Mouse (Mus musculus) G1E (cell line): ENCODE data around the gene Ggcx.

Experiments
- CTCF ChIP-seq: IDR thresholded peaks from 2 replicates; pipeline ENCODE4 v1.5.1; 2012; ENCODE audit warnings: low read depth, low read length, inconsistent platforms, mixed read lengths
- GATA1 ChIP-seq: IDR thresholded peaks from 2 replicates; pipeline ENCODE4 v1.6.1; 2012; ENCODE audit warnings: borderline replicate concordance, low read length, inconsistent platforms, mixed read lengths
- TAL1 ChIP-seq: conservative IDR thresholded peaks from 2 replicates; pipeline ENCODE4 v1.6.1; 2012; ENCODE audit warnings: low read depth, low read length, inconsistent platforms, mixed read lengths

DNA sequence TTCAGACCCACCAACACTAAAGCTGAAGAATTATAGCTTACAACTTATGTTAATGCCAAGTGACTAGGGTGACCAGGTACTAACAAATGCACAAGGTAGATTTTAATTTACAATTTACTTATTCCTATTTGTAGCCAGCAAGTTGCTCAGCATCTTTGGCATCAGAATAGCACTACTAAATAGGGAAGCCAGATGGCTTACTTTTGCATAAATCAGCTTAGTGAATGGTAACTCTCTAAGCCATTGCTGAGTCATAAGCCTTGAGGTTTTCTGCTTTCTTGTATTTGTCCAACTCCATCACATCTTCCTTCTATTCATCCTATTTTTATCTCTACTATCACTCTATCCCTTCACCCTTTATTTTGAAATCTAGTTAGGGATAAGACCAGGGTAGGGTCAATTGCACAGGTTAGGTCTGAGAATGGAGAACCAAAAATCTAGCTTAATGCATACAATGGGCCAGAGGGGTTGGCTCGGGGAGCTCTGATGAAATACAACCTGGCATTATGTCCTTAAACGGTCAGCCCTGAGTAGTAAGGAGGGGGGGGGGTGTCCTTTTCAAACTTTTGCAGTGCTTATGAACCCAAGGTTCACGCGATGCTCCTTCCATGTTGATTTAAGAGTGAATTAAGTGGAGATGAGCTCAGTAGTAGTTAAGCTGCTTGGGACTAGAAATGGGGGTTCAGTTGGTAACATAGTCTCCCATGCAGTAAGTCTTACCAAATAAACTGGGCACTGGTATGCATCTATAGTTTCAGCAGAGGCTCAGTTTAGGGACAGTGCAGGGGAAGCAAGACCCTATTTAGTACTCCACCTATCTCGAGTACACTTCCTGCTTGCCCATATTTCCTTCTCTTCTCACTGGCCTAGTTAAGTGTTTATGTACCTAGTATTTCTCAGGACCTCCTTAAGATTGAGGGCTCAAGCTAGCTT lies 17.1 kb downstream of the Ggcx start:
- no peak for TF ChIP-seq GATA1
- no peak for TF ChIP-seq CTCF
- TF ChIP-seq TAL1, result no peak
